Mouse (Mus musculus) limb, embryonic 12.5 days (tissue): ENCODE results near the gene Fam173a. TPM values are rescaled to one million over a fixed set of nuclear protein-coding genes. Genes with fewer than 3 reads are reported as not detected.

Experiments
- ATAC-seq: fragments of 200-750 bp; cut with Nextera tagmentation; 2 replicates; pipeline ENCODE4 v1.8.0; 2017; ENCODE audit warnings: low read depth, moderate TSS enrichment; ENCODE audit not compliant: insufficient number of reproducible peaks, insufficient read depth, low FRiP score, low TSS enrichment
- H3K27ac ChIP-seq: fragments of 300-500 bp; sonication (generic); 2 replicates; pipeline ENCODE4 v1.5.1; 2016; ENCODE audit warnings: mild to moderate bottlenecking, moderate library complexity
- H3K27me3 ChIP-seq: fragments of 300-500 bp; sonication (generic); 2 replicates; pipeline ENCODE4 v1.6.1; 2016; ENCODE audit warnings: mild to moderate bottlenecking, moderate library complexity
- H3K36me3 ChIP-seq: fragments of 300-500 bp; sonication (generic); 2 replicates; pipeline ENCODE4 v1.6.1; 2016; ENCODE audit warnings: mild to moderate bottlenecking, moderate library complexity
- H3K4me1 ChIP-seq: fragments of 300-500 bp; sonication (generic); replicated peaks from 2 replicates; pipeline ENCODE4 v1.6.1; 2016
- H3K4me2 ChIP-seq: fragments of 300-500 bp; sonication (generic); 2 replicates; pipeline ENCODE4 v1.6.1; 2016; ENCODE audit warnings: mild to moderate bottlenecking, moderate library complexity
- H3K4me3 ChIP-seq: fragments of 300-500 bp; sonication (generic); replicated peaks from 2 replicates; pipeline ENCODE4 v1.5.1; 2016; ENCODE audit warnings: mild to moderate bottlenecking
- H3K9ac ChIP-seq: fragments of 300-500 bp; sonication (generic); replicated peaks from 2 replicates; pipeline ENCODE4 v1.6.1; 2016; ENCODE audit warnings: mild to moderate bottlenecking, moderate library complexity
- H3K9me3 ChIP-seq: fragments of 300-500 bp; sonication (generic); 2 replicates; pipeline ENCODE4 v1.6.1; 2016; ENCODE audit warnings: mild to moderate bottlenecking, moderate library complexity
- WGBS: fragments of 180-500 bp; shearing (Covaris S2); methylation state at CpG from one replicate; pipeline ENCODE4 v1.1.7; 2016; 5-methylcytosine and 5-hydroxymethylcytosine counted together
- polyA plus RNA-seq: library from polyadenylated mRNA; unstranded; fragments of >200 nt; fragmentation: Nextera tagmentation; extraction: Ambion mirVana; gene quantifications from 2 replicates; pipeline ENCODE4 v1.2.1, GENCODE M21; 2016

Gene Fam173a
- polyA plus RNA-seq, 1 experiment from 2014 or later: 68.3 TPM

DNA sequence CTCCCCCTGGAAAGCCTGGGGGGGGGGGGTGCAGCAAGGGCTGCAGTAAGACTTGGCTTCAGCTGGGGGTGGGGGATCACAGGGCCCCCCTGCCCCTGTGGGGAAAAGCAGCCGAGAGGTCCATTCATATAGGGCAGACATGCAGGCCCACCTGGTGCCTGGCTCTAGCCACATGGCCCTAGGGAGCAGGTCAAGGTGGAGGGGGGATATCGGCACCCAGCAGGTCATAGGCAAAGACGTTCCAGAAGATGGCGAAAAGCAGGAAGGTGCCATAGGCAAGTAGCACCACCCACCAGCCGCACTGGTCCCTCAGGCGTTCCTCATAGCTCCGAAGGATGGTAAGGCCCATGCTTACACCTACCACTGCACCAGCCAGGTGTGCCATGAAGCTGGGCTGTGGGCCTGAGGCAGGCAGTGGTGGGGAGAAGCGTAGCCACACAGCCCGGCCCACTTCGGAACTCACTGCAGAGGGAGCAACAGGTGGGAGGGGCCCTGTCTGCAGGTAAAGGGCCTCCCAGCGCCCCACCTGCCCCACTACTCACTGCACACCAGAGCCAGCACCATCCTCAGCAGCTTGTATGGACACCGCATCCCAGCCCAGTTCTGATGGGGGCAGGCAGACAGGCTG lies 42.0 kb upstream of the Fam173a start:
- H3K4me2 ChIP-seq: peak overlapping the region; percentile 98
- WGBS: 88% methylated on average over 12 of the region's 12 CpGs

DNA sequence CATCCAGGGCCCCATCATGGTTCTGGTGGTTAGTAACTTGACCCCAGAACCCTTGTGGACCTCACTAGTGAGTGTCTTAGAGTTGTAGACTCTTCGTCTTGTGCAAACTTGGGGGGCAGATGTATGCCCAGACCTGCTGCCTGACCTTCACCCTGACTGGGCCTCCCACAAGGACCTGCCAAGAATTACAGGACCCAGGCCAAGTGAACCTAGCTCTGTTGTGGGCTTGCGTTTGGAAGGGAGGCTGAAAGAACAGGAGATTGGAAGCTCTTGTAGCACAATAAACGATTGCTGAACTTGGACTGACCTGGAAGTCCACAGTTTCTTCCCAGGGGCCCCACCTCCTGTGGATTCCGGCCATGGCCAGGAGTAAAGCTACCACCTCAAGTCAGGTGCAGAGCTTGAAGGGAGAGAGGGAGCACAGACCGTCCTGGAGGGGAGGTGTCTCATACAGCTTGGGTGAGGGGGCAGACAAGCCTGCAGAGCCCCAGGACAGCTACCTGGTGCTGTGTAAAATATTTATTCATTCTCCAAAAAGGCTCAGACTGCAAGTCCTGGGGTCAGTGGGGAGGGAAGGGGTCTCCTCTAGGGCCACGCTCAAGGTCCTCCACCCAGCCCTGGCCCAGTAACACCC lies 41.4 kb upstream of the Fam173a start:
- Histone ChIP-seq H3K4me2 (peak overlapping the region; percentile 98), H3K27me3 (no peaks in the 10 kb centered on the region), H3K4me3 (peak overlapping the region; percentile 74), H3K4me1 (peaks cover 66% of the 10 kb centered on the region), H3K9ac (peak overlapping the region; percentile 83), H3K9me3 (no peaks in the 10 kb centered on the region), H3K27ac (peak overlapping the region; percentile 94), H3K36me3 (peaks cover 56% of the 10 kb centered on the region)
- 48% methylated on average over 6 of the region's 6 CpGs for WGBS
- ATAC-seq: no peak

More for the DNA sequence above, 42.0 kb upstream of the Fam173a start:
- H3K27me3 ChIP-seq: no peaks in the 10 kb centered on the region
- H3K36me3 ChIP-seq: peaks cover 60% of the 10 kb centered on the region
- H3K4me3 ChIP-seq: peak overlapping the region; percentile 74
- no peaks in the 10 kb centered on the region for H3K9me3 ChIP-seq
- no peak overlapping the region for H3K27ac ChIP-seq
- no peak for ATAC-seq
- H3K4me1 ChIP-seq: peaks cover 62% of the 10 kb centered on the region
- peak overlapping the region; percentile 83; the same call in 1 of the 2 replicates for H3K9ac ChIP-seq

DNA sequence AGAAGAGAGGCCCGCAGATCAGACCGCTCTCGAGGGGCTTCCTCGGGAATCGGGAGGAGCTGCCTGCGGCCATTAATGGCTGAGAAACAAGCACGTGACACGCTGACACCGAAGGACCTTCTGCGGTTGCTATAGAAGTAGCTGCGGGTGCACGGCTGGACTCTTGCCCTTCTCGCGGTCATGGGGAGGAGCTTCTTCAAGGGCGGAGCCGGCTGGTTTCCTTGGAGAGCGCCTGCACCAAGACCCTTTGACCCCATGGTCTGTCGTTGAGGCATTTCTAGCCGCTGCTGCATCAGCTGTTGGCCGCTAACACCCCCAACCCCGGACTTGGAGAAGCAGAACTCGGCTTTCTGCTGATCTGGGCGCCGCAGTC lies 40.6 kb upstream of the Fam173a start, which contains the start of gene Stub1:
Gene Stub1, minus strand, starts transcription at position 114 of the 373 bp plus-strand sequence.
- no peaks in the 10 kb centered on the region for H3K9me3 ChIP-seq
- no peaks in the 10 kb centered on the region for H3K27me3 ChIP-seq
- H3K4me1 ChIP-seq: peaks cover 69% of the 10 kb centered on the region
- under 1% methylated on average over 24 of the region's 24 CpGs for WGBS
- H3K4me3 ChIP-seq: peak within 1 kb of the TSS; percentile 74
- H3K36me3 ChIP-seq: peaks cover 50% of the 10 kb centered on the region
- peak within 1 kb of the TSS; percentile 83 for H3K9ac ChIP-seq
- ATAC-seq: no peak; the same call in 1 of the 2 replicates
- H3K27ac ChIP-seq: peak within 1 kb of the TSS; percentile 94
- peak within 1 kb of the TSS; percentile 98 for H3K4me2 ChIP-seq

DNA sequence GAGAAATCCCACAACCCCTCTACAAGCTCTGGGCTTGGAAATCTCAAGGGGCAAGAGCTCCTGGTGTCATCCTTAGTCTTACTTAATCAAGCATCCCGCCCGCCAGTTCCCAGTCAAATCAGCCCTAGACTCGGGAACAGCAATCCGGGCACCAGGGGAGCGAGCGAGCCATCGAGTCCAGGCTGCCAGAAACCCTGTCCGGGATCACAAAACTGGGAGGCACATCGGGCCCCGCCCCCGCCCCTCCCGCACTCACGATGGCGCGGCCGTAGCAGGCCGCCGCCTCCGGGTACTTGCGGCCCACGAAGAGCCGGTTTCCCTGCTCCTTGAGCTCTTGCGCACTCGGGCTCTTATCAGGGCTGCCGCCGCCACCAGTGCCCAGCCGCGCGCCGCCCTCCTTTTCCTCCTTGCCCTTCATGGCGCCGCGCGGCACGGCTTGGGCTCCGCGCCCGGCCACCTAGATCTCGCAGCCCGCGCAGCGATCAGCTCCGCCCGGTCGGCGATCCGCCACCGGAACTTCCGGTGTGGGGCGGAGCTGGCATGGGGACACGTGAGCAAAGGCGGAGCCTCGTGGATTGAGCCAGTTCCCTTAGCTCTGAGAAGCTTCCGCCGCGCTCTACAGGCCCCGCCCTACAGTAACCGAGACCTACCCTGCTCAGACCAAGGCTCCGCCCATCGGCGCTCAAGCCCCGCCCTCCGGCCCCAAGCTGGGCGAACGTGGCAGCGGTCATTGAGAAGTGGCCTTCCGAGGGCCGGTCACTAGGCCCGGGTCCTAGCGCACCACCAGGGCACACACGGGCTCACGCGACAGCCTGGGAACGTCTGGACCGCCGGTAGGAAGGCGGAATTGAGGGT lies 40.0 kb upstream of the Fam173a start:
- Histone ChIP-seq H3K4me2 (peak overlapping the region; percentile 98), H3K9me3 (no peaks in the 10 kb centered on the region), H3K4me3 (peak overlapping the region; percentile 74), H3K27me3 (no peaks in the 10 kb centered on the region), H3K36me3 (peaks cover 49% of the 10 kb centered on the region), H3K9ac (peak overlapping the region; percentile 83), H3K27ac (peak overlapping the region; percentile 94), H3K4me1 (peaks cover 68% of the 10 kb centered on the region)
- ATAC-seq: peak; percentile 90
- under 1% methylated on average over 76 of the region's 77 CpGs for WGBS

DNA sequence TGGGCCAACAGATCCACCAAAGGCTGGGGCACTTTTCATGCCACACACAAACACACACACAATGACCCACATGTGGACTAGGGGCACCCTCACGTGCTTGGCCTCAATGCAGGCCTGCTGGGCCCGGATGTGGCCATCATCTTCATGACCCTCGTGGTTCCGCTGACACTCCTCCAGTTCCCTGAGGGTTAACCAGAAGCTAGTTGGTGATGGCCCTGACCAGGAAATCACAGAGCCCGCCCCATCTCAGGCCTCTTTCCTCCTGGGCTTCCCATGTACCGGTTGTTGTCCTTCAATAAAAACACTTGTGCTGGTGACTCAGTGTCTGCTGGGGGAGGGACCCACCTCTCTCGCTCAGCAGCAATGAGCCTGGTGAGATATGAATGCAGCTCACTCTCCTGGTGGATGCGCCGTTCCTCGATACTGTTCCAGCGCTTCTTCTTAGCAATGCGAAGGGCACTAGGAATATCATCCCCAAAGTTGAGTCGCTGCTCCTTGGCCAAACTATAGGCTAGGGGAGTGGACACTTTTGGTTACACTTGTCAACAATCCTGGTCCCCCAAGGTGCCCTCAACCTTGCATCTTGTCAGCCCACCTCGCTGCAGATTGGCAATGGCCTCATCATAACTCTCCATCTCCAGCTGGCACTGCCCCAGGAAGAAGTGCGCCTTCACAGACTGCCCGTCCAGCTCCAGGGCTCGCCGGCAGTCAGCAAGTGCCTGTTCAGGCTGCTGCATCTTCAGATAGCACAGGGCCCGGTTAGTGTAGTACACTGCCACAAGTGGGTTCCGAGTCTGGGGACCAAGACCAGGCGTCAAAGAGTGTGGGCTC lies 39.0 kb upstream of the Fam173a start:
- Histone ChIP-seq H3K4me3 (peak overlapping the region; percentile 74), H3K4me2 (peak overlapping the region; percentile 98), H3K27me3 (no peaks in the 10 kb centered on the region), H3K36me3 (peaks cover 57% of the 10 kb centered on the region), H3K9ac (peak overlapping the region; percentile 83), H3K27ac (peak overlapping the region; percentile 88; the same call in 1 of the 2 replicates), H3K9me3 (no peaks in the 10 kb centered on the region), H3K4me1 (peaks cover 58% of the 10 kb centered on the region)
- 62% methylated on average over 21 of the region's 21 CpGs for WGBS
- ATAC-seq: no peak

DNA sequence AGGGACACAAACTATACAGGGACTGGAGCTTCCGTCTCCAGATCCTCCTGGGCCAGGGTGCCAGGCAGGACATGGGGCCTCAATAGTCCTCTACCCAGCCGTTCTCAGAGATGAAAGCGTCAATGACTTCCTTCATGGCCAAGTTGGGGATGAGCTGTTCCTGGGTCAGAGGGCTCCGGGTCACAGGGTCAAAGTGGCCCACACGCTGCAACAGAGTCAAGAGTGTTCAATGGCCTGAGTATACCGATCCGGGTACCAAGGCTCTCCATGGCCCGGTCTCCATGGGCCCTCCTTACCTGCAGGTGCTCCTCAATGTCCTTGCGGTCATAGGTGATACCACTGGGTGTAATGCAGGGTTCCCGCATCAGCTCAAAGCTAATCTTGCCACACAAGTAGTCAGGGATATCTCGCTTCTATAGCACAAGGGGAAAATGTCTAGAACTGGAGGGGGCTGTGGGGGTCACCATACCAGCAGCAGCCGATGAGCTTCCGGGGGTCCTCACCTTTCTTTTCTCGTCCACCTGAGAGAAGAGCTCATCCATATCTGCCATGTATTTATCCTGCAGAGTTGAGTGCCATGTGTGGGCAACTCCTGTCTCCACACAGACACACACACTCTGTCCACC lies 38.2 kb upstream of the Fam173a start:
- peak overlapping the region; percentile 98 for H3K4me2 ChIP-seq
- peaks cover 52% of the 10 kb centered on the region for H3K4me1 ChIP-seq
- H3K27ac ChIP-seq: no peak overlapping the region
- H3K9ac ChIP-seq: no peak overlapping the region; the same call in 1 of the 2 replicates
- 92% methylated on average over 14 of the region's 14 CpGs for WGBS
- no peaks in the 10 kb centered on the region for H3K9me3 ChIP-seq
- H3K27me3 ChIP-seq: no peaks in the 10 kb centered on the region
- peak overlapping the region; percentile 74; the same call in 1 of the 2 replicates for H3K4me3 ChIP-seq
- peaks cover 63% of the 10 kb centered on the region for H3K36me3 ChIP-seq
- no peak for ATAC-seq

DNA sequence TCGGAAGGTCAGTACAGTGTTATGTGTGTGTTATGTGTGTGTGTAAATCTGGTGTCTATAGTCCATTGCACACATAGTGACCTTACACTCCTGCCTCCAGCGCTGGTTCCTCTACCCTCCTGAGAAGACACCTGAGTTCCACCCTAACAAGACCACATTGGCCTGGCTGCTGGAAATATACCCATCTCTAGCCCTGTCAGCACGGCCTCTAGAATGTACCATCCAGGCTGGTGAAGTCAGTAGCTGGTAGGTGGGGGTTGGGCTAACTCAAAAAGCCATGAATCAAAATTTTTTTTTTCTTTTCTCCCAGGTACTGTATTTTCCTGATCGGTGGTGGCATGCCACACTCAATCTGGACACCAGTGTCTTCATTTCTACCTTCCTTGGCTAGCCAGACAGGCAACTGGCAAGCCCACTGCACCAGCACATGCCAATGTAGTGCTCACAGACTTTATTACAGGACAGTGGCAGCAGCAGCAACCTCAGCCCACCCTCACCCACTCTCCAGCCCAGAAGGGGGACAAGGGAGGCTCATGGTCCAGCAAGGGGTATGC lies 37.6 kb upstream of the Fam173a start:
- H3K9me3 ChIP-seq: no peaks in the 10 kb centered on the region
- peaks cover 62% of the 10 kb centered on the region for H3K36me3 ChIP-seq
- peak overlapping the region; percentile 62; the same call in 1 of the 2 replicates for H3K4me3 ChIP-seq
- ATAC-seq: no peak
- no peaks in the 10 kb centered on the region for H3K27me3 ChIP-seq
- H3K4me1 ChIP-seq: peaks cover 55% of the 10 kb centered on the region
- WGBS: 84% methylated on average over 4 of the region's 4 CpGs
- peak overlapping the region; percentile 75 for H3K9ac ChIP-seq
- H3K4me2 ChIP-seq: peak overlapping the region; percentile 87
- no peak overlapping the region for H3K27ac ChIP-seq

DNA sequence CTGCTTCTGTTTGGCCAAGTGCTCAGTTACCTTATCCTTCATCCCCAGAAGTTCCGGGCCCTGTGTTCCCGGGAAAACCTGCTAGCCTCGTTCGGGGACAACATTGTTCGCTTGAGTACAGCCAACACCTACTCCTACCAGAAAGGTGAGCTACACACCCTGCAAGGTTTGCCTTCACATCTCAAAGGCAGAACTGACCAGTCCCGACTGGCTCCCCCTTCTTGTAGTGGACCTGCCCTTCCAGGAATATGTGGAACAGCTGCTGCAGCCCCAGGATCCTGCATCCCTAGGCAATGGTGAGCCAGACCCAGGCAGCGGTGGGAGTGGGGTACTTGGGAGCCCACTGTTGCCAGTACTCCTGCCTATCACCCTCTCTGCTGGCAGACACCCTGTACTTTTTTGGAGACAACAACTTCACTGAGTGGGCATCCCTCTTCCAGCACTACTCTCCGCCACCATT lies 36.9 kb upstream of the Fam173a start:
- WGBS: 43% methylated on average over 8 of the region's 8 CpGs
- no peak for ATAC-seq
- peak overlapping the region; percentile 87 for H3K4me2 ChIP-seq
- peaks cover 55% of the 10 kb centered on the region for H3K4me1 ChIP-seq
- H3K4me3 ChIP-seq: peak overlapping the region; percentile 62
- no peaks in the 10 kb centered on the region for H3K27me3 ChIP-seq
- H3K27ac ChIP-seq: peak overlapping the region; percentile 91
- no peaks in the 10 kb centered on the region for H3K9me3 ChIP-seq
- H3K9ac ChIP-seq: peak overlapping the region; percentile 75
- H3K36me3 ChIP-seq: peaks cover 55% of the 10 kb centered on the region

DNA sequence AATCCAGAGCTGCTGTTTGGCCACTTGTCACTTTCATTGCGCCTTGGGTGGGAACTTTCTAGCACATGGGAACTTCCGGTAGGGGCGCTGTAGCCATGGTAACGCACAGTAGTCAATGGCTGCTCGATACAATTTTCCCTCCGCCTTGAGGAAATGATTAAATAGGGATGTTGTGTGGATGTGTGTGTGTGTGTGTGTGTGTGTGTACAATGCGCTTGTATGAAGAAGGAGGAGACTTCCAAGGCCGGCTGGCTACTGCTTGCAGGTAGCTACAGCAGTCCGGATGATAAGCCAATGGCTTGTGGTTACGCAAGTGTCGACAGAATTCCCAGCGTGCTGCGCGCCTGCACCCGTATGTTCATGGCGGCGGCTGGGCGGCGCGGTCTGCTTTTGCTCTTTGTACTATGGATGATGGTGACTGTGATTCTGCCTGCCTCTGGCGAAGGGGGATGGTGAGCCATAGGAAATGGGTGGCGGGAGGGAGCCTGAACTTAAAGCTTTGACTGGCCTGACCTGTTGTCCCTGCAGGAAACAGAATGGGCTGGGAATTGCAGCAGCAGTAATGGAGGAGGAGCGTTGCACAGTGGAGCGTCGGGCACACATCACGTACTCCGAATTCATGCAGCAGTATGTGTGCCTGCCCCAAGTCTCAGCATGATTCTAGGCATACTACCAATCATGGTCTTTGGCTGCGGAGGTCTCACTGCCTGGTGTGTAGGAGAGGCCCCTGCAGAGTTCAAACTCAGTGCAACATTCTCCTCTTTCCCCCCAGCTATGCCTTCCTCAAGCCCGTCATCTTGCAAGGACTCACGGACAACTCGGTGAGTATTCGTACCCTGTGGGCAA lies 36.2 kb upstream of the Fam173a start, which contains the start of gene Jmjd8:
Gene Jmjd8, plus strand, starts transcription at position 156 of the 846 bp plus-strand sequence.
- H3K4me2 ChIP-seq: peak within 1 kb of the TSS; percentile 87
- peak within 1 kb of the TSS; percentile 62 for H3K4me3 ChIP-seq
- H3K36me3 ChIP-seq: peaks cover 53% of the 10 kb centered on the region
- peaks cover 55% of the 10 kb centered on the region for H3K4me1 ChIP-seq
- H3K27ac ChIP-seq: peak within 1 kb of the TSS; percentile 91
- WGBS: 2% methylated on average over 32 of the region's 32 CpGs
- peak; percentile 6; the same call in 1 of the 2 replicates for ATAC-seq
- H3K27me3 ChIP-seq: no peaks in the 10 kb centered on the region
- peak within 1 kb of the TSS; percentile 75 for H3K9ac ChIP-seq
- no peaks in the 10 kb centered on the region for H3K9me3 ChIP-seq
